Mouse (Mus musculus) left cerebral cortex, postnatal 4 days (tissue): ENCODE measurements around the gene Pik3c2g. TPM values are rescaled to one million over a fixed set of nuclear protein-coding genes. Genes with fewer than 3 reads are reported as not detected.

Experiments used
- DNase-seq: peaks from one replicate; pipeline ENCODE4 v3.0.0-alpha.2; 2022
- intact Hi-C: fragments of 180-260 bp; cut with DNase I; formaldehyde crosslinking; loops from one replicate; pipeline ENCODE4 v1.15.1; 2025
- total RNA-seq, 2 experiments: library from RNA; stranded (reverse); gene quantifications; 2 replicates each; pipeline ENCODE4 v1.2.3; 2021

Gene Pik3c2g
- total RNA-seq, 2 experiments from 2014 or later, result 0.08 to 0.22 TPM

DNA sequence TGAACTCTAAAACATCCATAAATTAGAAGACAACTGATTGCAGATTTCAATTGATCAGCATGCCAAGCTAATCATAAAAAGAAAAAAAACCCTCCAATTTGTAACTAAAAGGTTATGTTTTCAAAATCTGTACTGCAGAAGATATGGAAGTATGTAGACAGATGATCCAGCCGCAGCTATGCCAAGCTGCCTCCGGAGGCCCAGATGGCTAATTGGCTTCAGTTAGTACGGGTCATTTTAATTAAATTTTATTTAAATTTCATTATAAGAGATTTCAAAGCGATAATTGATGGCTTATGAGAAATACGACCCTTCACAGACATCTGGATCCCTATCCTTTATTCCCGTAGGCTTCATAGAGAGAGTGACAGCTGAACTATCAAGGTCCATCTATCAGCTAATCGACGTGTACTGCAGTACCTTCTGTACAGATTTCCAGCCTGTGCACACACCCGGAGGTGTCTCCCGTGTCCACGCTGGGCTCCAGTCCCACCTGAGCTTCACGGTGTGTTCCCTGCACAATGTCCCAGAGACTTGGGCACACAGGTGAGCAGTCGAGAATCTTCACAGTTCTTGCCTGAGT lies 132.7 kb downstream of the Pik3c2g start:
- no peak for DNase-seq
- intact Hi-C loops, result no loop called here

DNA sequence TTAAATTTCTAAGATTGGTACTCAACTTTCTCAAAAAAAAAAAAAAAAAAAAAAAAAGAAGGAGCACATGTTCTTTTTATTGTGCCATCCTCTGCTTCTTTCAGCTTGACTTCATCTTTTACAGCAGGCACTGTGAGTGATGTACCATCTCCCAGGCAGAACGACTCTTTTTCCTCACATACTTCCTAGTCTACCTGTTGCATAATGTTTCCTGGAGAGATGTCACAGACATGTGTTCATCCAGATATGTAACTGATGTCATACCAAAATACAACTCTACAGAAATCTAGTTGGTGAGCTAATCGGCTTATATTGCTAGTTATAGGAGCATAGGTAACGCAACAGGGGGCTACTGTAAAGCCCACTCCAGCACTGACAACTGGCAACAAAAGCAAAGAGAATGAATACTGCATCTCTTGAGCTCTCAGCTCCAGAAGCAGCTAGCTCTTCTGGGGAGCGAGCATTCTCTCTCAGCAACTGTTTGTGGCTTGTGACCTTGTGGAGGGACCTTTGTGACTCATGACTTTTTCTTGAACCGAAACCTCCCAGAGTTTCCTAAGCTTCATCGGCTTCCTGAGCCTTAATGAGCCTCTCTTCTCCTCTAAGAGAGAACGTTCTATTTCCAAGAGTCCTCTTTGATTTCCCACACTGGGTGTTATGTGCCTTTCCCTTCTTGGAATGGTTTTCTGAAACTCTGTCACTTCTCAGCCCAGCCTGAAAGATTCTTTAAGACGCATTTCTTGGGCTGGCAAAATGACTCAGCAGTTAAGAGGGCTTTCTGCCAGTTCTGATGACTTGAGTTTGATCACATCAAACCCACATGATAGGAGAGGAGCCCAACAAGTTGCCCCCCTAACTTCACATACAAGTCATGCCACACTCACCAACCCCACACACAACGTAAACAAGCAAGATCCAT lies 148.9 kb downstream of the Pik3c2g start:
- intact Hi-C loops, result no loop called here
- DNase-seq, result no peak

DNA sequence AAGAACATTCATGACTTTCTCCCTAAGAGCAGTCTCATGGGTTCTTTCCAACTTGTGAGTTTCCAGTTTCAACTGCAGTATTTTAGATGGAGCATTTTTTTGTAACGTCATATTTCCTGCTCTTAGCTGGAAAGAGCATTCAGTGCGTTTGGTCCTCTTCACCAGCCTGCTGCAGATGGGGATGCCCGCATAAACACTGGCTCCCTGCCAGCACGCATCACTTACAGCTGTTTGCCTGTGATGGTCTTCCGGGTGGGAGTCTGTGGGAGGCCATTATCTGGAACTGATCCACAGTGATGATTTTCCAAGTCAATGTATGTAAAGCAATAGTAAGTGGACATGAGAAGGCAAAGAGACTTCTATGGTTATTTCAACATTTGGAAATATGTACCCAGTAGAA lies 151.3 kb downstream of the Pik3c2g start:
- intact Hi-C loops, result no loop called here
- peak; percentile 47 for DNase-seq

- DNase-seq, result no peak
These were observed 155.8 kb downstream of the Pik3c2g start for GRCm38 (mm10) chr6:139742693-139743432.

DNA sequence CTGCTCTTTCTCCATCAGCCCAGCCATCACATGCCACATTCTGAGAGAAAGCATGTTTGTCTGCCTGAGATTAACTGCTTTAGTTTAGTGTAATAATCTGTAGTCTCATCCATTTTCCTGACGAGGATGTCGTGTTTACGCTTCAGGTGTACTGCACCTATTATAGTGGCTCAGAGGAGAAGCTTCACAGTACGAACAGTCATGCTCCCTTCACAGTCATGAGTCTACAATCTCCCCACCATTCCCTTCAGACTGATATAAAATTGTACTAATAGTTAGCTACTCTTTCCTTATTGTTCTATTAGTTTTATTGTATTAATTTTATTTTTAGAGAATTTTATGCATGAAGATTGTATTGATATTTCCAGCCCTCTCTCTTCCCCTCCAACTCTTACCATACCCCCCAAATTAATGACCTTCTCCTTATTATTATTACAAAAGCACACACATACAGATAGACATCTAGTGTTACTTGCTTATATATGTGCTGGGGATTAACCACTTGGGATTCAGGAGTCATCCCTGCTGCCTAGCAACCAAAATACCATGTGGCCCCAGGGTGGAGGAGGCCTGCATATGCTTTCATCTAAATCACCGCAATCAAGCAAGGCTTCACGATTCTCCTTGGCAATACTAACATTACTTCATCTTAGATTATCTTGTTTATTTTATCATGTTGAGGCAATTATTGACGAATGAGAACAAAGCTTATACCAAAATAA lies 159.9 kb downstream of the Pik3c2g start:
- intact Hi-C loops, result no loop called here
- DNase-seq, result no peak

More at GRCm38 (mm10) chr6:139742693-139743432, 155.8 kb downstream of the Pik3c2g start:
- intact Hi-C loops, result no loop called here

DNA sequence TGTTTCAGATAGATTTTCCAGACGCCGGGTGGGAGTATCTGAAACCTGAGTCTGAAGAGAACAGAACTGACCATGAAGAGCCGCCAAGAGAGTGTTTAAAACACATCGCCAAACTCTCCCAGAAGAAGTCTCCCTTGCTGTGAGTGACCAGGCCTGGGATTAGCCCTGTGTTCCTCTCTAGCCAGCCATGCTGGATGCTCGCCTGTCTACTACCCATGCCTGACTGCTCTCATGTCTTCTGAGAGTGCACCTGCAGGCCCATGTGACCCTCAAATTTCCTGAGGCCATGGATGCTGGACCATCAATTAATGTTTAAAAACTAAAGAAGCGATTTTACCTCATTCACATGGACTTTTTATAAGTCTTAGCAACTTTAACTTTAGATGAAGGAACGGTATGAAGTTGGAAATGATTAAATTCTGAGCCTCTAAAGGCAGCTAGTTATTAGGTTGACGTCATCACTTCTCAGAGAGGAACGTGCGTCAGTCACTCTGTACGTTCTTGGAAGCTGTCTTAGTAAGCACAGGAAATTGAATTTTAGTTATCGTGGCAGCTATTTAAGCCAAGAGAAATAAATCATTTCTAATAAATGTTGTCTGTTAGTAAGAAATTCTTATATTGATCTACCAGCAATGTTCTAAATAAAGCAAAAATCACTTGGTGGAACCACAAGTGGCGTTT lies 161.2 kb downstream of the Pik3c2g start:
- DNase-seq, result no peak
- intact Hi-C loops, result no loop called here

- DNase-seq, result no peak
- intact Hi-C loops, result no loop called here
These were observed 163.6 kb downstream of the Pik3c2g start for GRCm38 (mm10) chr6:139750599-139750998.

GRCm38 (mm10) chr6:139751022-139751421 lies 164.0 kb downstream of the Pik3c2g start:
- no peak for DNase-seq
- intact Hi-C loops, result no loop called here

- intact Hi-C loops, result no loop called here
- DNase-seq, result no peak
These were observed 170.9 kb downstream of the Pik3c2g start for GRCm38 (mm10) chr6:139757876-139758275.

DNA sequence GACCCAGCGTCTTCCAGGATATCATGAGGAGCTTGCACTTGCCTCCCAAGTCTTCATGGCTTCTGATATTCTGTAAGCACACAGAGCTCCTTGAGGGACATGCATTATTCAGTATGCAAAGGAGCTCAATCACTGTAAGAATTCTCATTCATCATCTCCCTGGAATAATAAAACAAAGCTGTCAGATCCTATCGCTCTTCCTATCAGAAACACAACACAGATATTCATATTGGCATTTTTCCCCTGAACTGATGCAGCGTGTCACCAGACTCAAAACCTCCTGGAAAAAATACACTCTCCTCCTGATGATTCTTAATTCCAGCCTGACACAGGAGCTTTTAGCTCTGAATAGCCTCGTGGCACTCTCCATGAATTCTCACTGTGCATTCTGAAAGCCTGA lies 174.0 kb downstream of the Pik3c2g start:
- intact Hi-C loops, result no loop called here
- DNase-seq, result no peak

- intact Hi-C loops, result no loop called here
- no peak for DNase-seq
These were observed 177.4 kb downstream of the Pik3c2g start for GRCm38 (mm10) chr6:139764398-139764797.

DNA sequence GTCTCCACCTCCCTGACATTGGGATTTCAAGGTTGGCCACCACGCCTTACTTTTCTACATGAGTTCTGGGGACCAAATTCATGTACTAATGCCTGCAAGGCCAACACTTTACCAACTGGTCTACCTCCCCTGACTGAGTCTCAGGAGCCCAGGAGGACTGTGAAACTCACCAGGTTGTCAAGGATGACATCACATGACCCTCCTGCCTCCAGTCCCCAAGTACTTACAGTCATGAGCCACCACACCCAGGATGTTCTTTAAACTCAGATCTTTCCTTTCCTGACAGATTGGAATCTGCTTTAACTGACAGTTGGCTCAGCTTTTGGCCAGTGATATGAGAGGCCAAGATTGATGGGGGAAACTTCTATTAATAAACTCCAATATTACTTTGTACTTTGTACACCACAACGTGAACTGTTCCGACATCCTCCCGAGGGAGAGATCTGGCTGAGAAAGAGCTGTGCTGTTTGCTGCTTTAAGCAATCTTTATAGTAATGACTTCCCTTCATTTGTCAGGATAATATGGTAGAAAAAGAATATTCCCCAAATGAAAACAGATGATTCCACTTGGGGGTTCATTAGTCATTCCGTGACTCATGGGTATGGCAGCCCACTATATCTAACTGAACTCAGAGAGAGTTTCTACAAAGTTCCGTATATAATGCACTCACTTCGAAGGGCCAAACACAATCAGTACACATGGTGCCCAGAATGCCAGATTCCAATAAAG lies 182.9 kb downstream of the Pik3c2g start:
- DNase-seq, result no peak
- intact Hi-C loops, result no loop called here

GRCm38 (mm10) chr6:139770535-139770934 lies 183.5 kb downstream of the Pik3c2g start:
- intact Hi-C loops, result no loop called here
- DNase-seq, result no peak

- intact Hi-C loops, result no loop called here
These were observed 190.7 kb downstream of the Pik3c2g start for GRCm38 (mm10) chr6:139777576-139778282.

DNA sequence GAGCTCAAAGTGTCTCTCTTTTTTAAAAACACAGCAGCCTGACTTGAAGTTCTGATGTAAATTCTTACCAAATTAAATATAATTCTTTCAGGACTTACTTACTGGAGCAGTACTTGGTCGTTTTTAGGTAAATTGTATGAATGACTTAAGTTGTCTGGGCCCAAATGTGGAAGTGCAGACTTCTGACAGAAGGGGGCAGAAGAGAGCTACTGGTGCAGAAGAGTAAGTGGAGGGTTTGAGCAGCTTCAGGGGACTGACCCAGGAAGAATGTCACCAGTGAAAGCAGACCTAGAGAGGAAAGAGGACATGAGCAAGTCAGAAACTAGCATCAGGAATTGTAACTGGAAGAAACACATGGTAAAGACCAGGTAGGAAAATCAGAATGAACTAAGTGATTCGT lies 193.0 kb downstream of the Pik3c2g start:
- intact Hi-C loops, result loop anchor here (5.0 kb wide), 1 partner anchor 642 kb away; the partner anchor contains the start of gene Plekha5
- no peak for DNase-seq

More at GRCm38 (mm10) chr6:139777576-139778282, 190.7 kb downstream of the Pik3c2g start:
- no peak for DNase-seq

DNA sequence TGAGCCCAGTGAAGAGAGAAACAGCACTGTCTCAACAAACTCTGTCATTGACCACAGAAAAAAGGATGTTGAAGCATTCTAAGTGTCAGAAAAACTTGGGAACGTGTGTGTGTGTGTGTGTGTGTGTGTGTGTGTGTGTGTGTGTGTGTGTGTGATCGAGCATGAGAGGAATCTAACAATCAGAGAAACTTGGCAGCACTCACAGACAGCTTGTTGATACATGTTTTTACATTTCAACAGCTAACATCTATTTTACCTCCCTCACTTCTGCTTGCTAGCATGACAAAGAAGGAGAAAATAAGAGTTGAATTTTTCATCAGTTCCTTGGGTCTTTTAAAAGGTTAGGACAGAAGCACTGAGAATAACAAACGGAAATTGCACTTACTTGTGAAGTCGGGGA lies 202.5 kb downstream of the Pik3c2g start:
- no peak for DNase-seq
- intact Hi-C loops, result no loop called here

GRCm38 (mm10) chr6:139799541-139800226 lies 212.7 kb downstream of the Pik3c2g start:
- DNase-seq, result no peak
- intact Hi-C loops, result no loop called here

- intact Hi-C loops, result no loop called here
- DNase-seq, result peak; percentile 12
These were observed 234.9 kb downstream of the Pik3c2g start for GRCm38 (mm10) chr6:139821916-139822315.
